10 mouse cellular contexts compared by ENCODE assay signal in genomic region chr17:24209916-24210240, GRCm38 (mm10). TPM values are rescaled to one million over a fixed set of nuclear protein-coding genes. Genes with fewer than 3 reads are reported as not detected.
A peak's percentile ranks its signal among the peaks of the same experiment; 100 is the strongest.
DNase-seq lines count a peak whose midpoint lies in the region; ATAC-seq lines count a peak whose summit lies in the region.
"Had no signal": no experiment of that assay in that cellular context is flagged by ENCODE, and none has a peak within 500 bp of the region (broad histone marks: within the 10 kb centered on the region; RNA-seq: fewer than 3 reads in every experiment).

No protein-coding gene starts in this region.

- 65% methylated on average over 3 of the region's 3 CpGs for WGBS in heart, embryonic 15.5 days
- 67% methylated on average over 3 of the region's 3 CpGs for whole genome bisulfite sequencing in embryonic facial prominence, embryonic 12.5 days
- WGBS in hindbrain, embryonic 15.5 days = 81% methylated on average over 3 of the region's 3 CpGs
- 56% methylated on average over 3 of the region's 3 CpGs for WGBS in midbrain, embryonic 12.5 days

- peaks cover 59% of the 10 kb centered on the region for H3K4me1 ChIP-seq in heart, embryonic 15.5 days (replicated peaks)
- H3K4me1 ChIP-seq in embryonic facial prominence, embryonic 12.5 days = peaks cover 67% of the 10 kb centered on the region
- peaks cover 69% of the 10 kb centered on the region for H3K4me1 ChIP-seq in hindbrain, embryonic 15.5 days (replicated peaks)
- peaks cover 73% of the 10 kb centered on the region for H3K4me1 ChIP-seq in midbrain, embryonic 12.5 days

- peaks cover 51% of the 10 kb centered on the region for H3K27me3 ChIP-seq in heart, embryonic 15.5 days
- H3K27me3 ChIP-seq in embryonic facial prominence, embryonic 12.5 days = no peaks in the 10 kb centered on the region
- no peaks in the 10 kb centered on the region for H3K27me3 ChIP-seq in hindbrain, embryonic 15.5 days
- H3K27me3 ChIP-seq in midbrain, embryonic 12.5 days = peaks cover 60% of the 10 kb centered on the region

- DNase-seq in heart, postnatal 25 days (ENCODE audit: low spot score) = no peak
- no peak for DNase-seq in retina, embryonic 14.5 days (ENCODE audit: low spot score)
- no peak for DNase-seq in left cerebral cortex, adult 9 months (ENCODE audit: low spot score in 2 of 2)
- no peak for DNase-seq in right cerebral cortex, adult 2 months (ENCODE audit: low spot score in 2 of 2)
- DNase-seq: gastrocnemius, postnatal 14 days had no signal

- intact Hi-C loops in heart, postnatal 25 days (cut with DNase I) = no loop called here

- no peak overlapping the region for H3K4me3 ChIP-seq in heart, embryonic 15.5 days
- H3K4me3 ChIP-seq in embryonic facial prominence, embryonic 12.5 days = peak overlapping the region; percentile 63; the same call in 1 of the 2 replicates
- H3K4me3 ChIP-seq in hindbrain, embryonic 15.5 days = no peak overlapping the region
- peak overlapping the region; percentile 52; the same call in 1 of the 2 replicates for H3K4me3 ChIP-seq in midbrain, embryonic 12.5 days

- no peaks in the 10 kb centered on the region for H3K36me3 ChIP-seq in heart, embryonic 15.5 days
- H3K36me3 ChIP-seq in embryonic facial prominence, embryonic 12.5 days = no peaks in the 10 kb centered on the region
- H3K36me3 ChIP-seq in hindbrain, embryonic 15.5 days = 0 out of 2 replicates have a peak, but pooled peaks cover under 1% of the 10 kb centered on the region
- peaks cover 5% of the 10 kb centered on the region for H3K36me3 ChIP-seq in midbrain, embryonic 12.5 days

- no peak overlapping the region for H3K9ac ChIP-seq in heart, embryonic 15.5 days
- no peak overlapping the region for H3K9ac ChIP-seq in embryonic facial prominence, embryonic 12.5 days
- H3K9ac ChIP-seq in hindbrain, embryonic 15.5 days = no peak overlapping the region
- H3K9ac ChIP-seq in midbrain, embryonic 12.5 days (replicated peaks) = peak overlapping the region; percentile 79; the same call in 1 of the 2 replicates

- H3K27ac ChIP-seq in heart, embryonic 15.5 days = peak overlapping the region; percentile 66; the same call in 1 of the 2 replicates
- H3K27ac ChIP-seq in embryonic facial prominence, embryonic 12.5 days = peak overlapping the region; percentile 96
- peak overlapping the region; percentile 74; the same call in 1 of the 2 replicates for H3K27ac ChIP-seq in hindbrain, embryonic 15.5 days (replicated peaks)
- 0 out of 2 replicates have a peak overlapping the region, but pooled peaks have one; percentile 76 for H3K27ac ChIP-seq in midbrain, embryonic 12.5 days (replicated peaks)

- H3K4me2 ChIP-seq in heart, embryonic 15.5 days = no peak overlapping the region
- H3K4me2 ChIP-seq in embryonic facial prominence, embryonic 12.5 days (replicated peaks) = peak overlapping the region; percentile 92
- peak overlapping the region; percentile 93 for H3K4me2 ChIP-seq in hindbrain, embryonic 15.5 days
- peak overlapping the region; percentile 91 for H3K4me2 ChIP-seq in midbrain, embryonic 12.5 days (replicated peaks)

- no peak for ATAC-seq in heart, embryonic 15.5 days (replicated peaks; ENCODE audit: insufficient number of reproducible peaks, insufficient read depth, low FRiP score, low read depth)
- ATAC-seq in embryonic facial prominence, embryonic 12.5 days (ENCODE audit: insufficient number of reproducible peaks, insufficient read depth, low FRiP score, low TSS enrichment) = no peak
- no peak for ATAC-seq in hindbrain, embryonic 15.5 days (ENCODE audit: low FRiP score, low read depth)
- ATAC-seq in midbrain, embryonic 12.5 days (ENCODE audit: low FRiP score, low read depth) = no peak

- no peaks in the 10 kb centered on the region for H3K9me3 ChIP-seq in heart, embryonic 15.5 days (replicated peaks)
- no peaks in the 10 kb centered on the region for H3K9me3 ChIP-seq in embryonic facial prominence, embryonic 12.5 days
- no peaks in the 10 kb centered on the region for H3K9me3 ChIP-seq in hindbrain, embryonic 15.5 days
- no peaks in the 10 kb centered on the region for H3K9me3 ChIP-seq in midbrain, embryonic 12.5 days

RNA-seq across cellular contexts. Expression of gene Ntn3, which starts 0.5 kb away (rescaled TPM):
- polyA plus RNA-seq in heart, embryonic 15.5 days (2015; fragmentation: Nextera tagmentation; extraction: Ambion mirVana) = 1.9 and 2.9 TPM in 2 replicates
- total RNA-seq in heart, postnatal 25 days (2021) = under 1 TPM; 0.64 to 0.73 TPM
- 20.2 and 20.3 TPM in 2 replicates for polyA plus RNA-seq in embryonic facial prominence, embryonic 12.5 days (2016; fragmentation: Nextera tagmentation; extraction: Ambion mirVana)
- 4.9 and 5.8 TPM in 2 replicates for polyA plus RNA-seq in hindbrain, embryonic 15.5 days (2015; fragmentation: Nextera tagmentation; extraction: Ambion mirVana)
- 6.9 and 7.0 TPM in 2 replicates for polyA plus RNA-seq in midbrain, embryonic 12.5 days (2016; fragmentation: Nextera tagmentation; extraction: Ambion mirVana)
- total RNA-seq: neutrophil, adult 5-6 weeks had no signal

RNA-seq across cellular contexts. Expression of gene Tbc1d24, which starts 4.5 kb away (rescaled TPM):
- polyA plus RNA-seq in heart, embryonic 15.5 days (2015; fragmentation: Nextera tagmentation; extraction: Ambion mirVana) = 3.6 and 3.8 TPM in 2 replicates
- total RNA-seq in heart, postnatal 25 days (2021) = 1 to 10 TPM; 8.3 to 9.4 TPM
- 8.7 and 8.9 TPM in 2 replicates for polyA plus RNA-seq in embryonic facial prominence, embryonic 12.5 days (2016; fragmentation: Nextera tagmentation; extraction: Ambion mirVana)
- 26.9 TPM in 2 replicates for polyA plus RNA-seq in hindbrain, embryonic 15.5 days (2015; fragmentation: Nextera tagmentation; extraction: Ambion mirVana)
- 14.2 and 14.8 TPM in 2 replicates for polyA plus RNA-seq in midbrain, embryonic 12.5 days (2016; fragmentation: Nextera tagmentation; extraction: Ambion mirVana)

RNA-seq across cellular contexts. Expression of gene Tedc2, which starts 10.8 kb away (rescaled TPM):
- polyA plus RNA-seq in heart, embryonic 15.5 days (2015; fragmentation: Nextera tagmentation; extraction: Ambion mirVana) = 4.3 and 7.3 TPM in 2 replicates
- 1 to 10 TPM; 1.7 to 2.2 TPM for total RNA-seq in heart, postnatal 25 days (2021)
- 16.2 and 16.5 TPM in 2 replicates for polyA plus RNA-seq in embryonic facial prominence, embryonic 12.5 days (2016; fragmentation: Nextera tagmentation; extraction: Ambion mirVana)
- polyA plus RNA-seq in hindbrain, embryonic 15.5 days (2015; fragmentation: Nextera tagmentation; extraction: Ambion mirVana) = 10.2 and 12.6 TPM in 2 replicates
- 13.9 and 14.7 TPM in 2 replicates for polyA plus RNA-seq in midbrain, embryonic 12.5 days (2016; fragmentation: Nextera tagmentation; extraction: Ambion mirVana)

RNA-seq across cellular contexts. Expression of gene Atp6v0c, which starts 40.4 kb away (rescaled TPM):
- polyA plus RNA-seq in heart, embryonic 15.5 days (2015; fragmentation: Nextera tagmentation; extraction: Ambion mirVana) = 447 and 510 TPM in 2 replicates
- total RNA-seq in heart, postnatal 25 days (2021) = 100 to 1,000 TPM; 225 to 246 TPM
- polyA plus RNA-seq in embryonic facial prominence, embryonic 12.5 days (2016; fragmentation: Nextera tagmentation; extraction: Ambion mirVana) = 445 and 455 TPM in 2 replicates
- 1,386 and 1,520 TPM in 2 replicates for polyA plus RNA-seq in hindbrain, embryonic 15.5 days (2015; fragmentation: Nextera tagmentation; extraction: Ambion mirVana)
- 512 and 518 TPM in 2 replicates for polyA plus RNA-seq in midbrain, embryonic 12.5 days (2016; fragmentation: Nextera tagmentation; extraction: Ambion mirVana)

RNA-seq across cellular contexts. Expression of gene Ccnf, which starts 41.4 kb away (rescaled TPM):
- 29.2 and 36.1 TPM in 2 replicates for polyA plus RNA-seq in heart, embryonic 15.5 days (2015; fragmentation: Nextera tagmentation; extraction: Ambion mirVana)
- total RNA-seq in heart, postnatal 25 days (2021) = 1 to 10 TPM; 1.1 to 1.2 TPM
- 78.2 and 85.3 TPM in 2 replicates for polyA plus RNA-seq in embryonic facial prominence, embryonic 12.5 days (2016; fragmentation: Nextera tagmentation; extraction: Ambion mirVana)
- polyA plus RNA-seq in hindbrain, embryonic 15.5 days (2015; fragmentation: Nextera tagmentation; extraction: Ambion mirVana) = 18.5 and 18.7 TPM in 2 replicates
- polyA plus RNA-seq in midbrain, embryonic 12.5 days (2016; fragmentation: Nextera tagmentation; extraction: Ambion mirVana) = 76.5 and 77.3 TPM in 2 replicates

Comparison
In these comparisons a context has a peak if more than half of its experiments do, and no peak if none do; other contexts are left out.
1. H3K4me3 ChIP-seq: peak in embryonic facial prominence, embryonic 12.5 days (single experiment) and midbrain, embryonic 12.5 days (single experiment); none in heart, embryonic 15.5 days (single experiment) and hindbrain, embryonic 15.5 days (single experiment).
2. Peak in every context shown above with its lines, with median percentiles within 50 percentile points of each other: H3K27ac ChIP-seq.